Mouse (Mus musculus): ENCODE results near the gene Snrnp70.

GRCm38 (mm10) chr7:45374620-45375019 is 20.9 kb downstream of the Snrnp70 start:
- no peak for TF ChIP-seq CTCF (conservative IDR thresholded peaks at IDR 0.05; ENCODE audit: low read length)
- TF ChIP-seq NANOG (IDR thresholded peaks at IDR 0.05; ENCODE audit: borderline replicate concordance, low read length): no peak
